Mouse (Mus musculus) layer of hippocampus, adult 6 months (tissue): ENCODE results near the gene Slc22a7. TPM values are rescaled to one million over a fixed set of nuclear protein-coding genes. Genes with fewer than 3 reads are reported as not detected.

ENCODE experiments used
- long read RNA-seq, 2 experiments: library from polyadenylated mRNA; unstranded; transcript quantifications; one replicate each; pipeline ENCODE4 v2.0.0; 2019 to 2020
- polyA plus RNA-seq: library from polyadenylated mRNA; unstranded; fragments of <200 nt; fragmentation: Nextera tagmentation; gene quantifications from 2 replicates; pipeline ENCODE4 v1.2.3, GENCODE M21; 2021

Gene Slc22a7
- polyA plus RNA-seq = 0.26 TPM in 1 of 2 replicates, not detected in the other
- long read RNA-seq, experiment 1 = 0 reads
- long read RNA-seq, experiment 2, partial matches to known transcripts = 1 of 1 reads
- long read RNA-seq, experiment 2, other reads (novel, unspliced or antisense) = 0 of 1 reads

GRCm38 (mm10) chr17:46438298-46438873, at the start of gene Slc22a7:
Slc22a7 (minus strand) TSS chr17:46438457.

GRCm38 (mm10) chr17:46487431-46487830, 49.2 kb upstream of the Slc22a7 start, which contains the start of gene Ttbk1:
Ttbk1 (minus strand) TSS chr17:46487675.

DNA sequence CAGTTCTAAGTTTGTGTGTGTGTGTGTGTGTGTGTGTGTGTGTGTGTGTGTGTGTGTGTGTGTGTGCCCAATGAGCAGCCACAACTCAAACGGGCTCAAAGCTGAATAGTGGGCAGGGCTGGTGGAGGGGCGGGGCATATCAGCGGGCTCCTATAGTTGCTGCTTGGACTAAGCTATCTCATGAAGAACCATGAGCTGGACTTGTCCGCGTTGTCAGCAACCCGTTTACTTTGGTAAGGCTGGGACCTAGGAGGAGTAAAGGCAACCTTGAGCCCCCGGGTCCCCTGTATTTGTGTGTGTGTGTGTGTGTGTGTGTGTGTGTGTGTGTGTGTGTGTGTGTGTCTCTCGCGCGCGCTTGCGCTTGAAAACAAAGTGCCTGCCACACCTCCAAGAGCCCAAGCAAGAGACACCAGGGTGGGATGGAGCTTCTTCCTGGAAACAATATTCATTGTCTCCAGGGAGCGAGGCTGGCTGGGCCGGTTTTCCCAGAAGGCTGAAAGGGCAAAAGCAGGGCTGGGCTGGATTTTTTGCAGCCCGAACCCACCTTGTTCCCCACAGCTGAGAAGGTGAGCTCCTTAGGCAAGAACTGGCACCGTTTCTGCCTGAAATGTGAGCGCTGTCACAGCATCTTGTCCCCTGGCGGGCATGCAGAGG, 9.4 kb downstream of the Slc22a7 start, which contains the start of gene Crip3:
TSS of gene Crip3 (plus strand) at position 166 of the 654 bp plus-strand sequence.

GRCm38 (mm10) chr17:46383294-46384060, 54.8 kb downstream of the Slc22a7 start, which contains the start of gene Zfp318:
Zfp318 (plus strand) TSS chr17:46383731.

Other genes with a start within 250 kb of the Slc22a7 start
- 2.2 and 3.6 TPM in 2 replicates for gene Polh, start 235.8 kb downstream of the Slc22a7 start, polyA plus RNA-seq
- 8.4 and 8.7 TPM in 2 replicates for gene Xpo5, start 235.7 kb downstream of the Slc22a7 start, polyA plus RNA-seq
- gene Polr1c, start 190.4 kb downstream of the Slc22a7 start, polyA plus RNA-seq = 36.0 and 40.2 TPM in 2 replicates
- gene Yipf3, start 190.4 kb downstream of the Slc22a7 start, polyA plus RNA-seq = 178 and 188 TPM in 2 replicates
- gene Lrrc73, start 184.9 kb downstream of the Slc22a7 start, polyA plus RNA-seq = 10.2 and 12.3 TPM in 2 replicates
- gene Tjap1, start 155.4 kb downstream of the Slc22a7 start, polyA plus RNA-seq = 10.8 and 16.4 TPM in 2 replicates
- 5.4 and 8.6 TPM in 2 replicates for gene Dlk2, start 141.0 kb downstream of the Slc22a7 start, polyA plus RNA-seq
- 2.7 and 3.1 TPM in 2 replicates for gene Abcc10, start 110.1 kb downstream of the Slc22a7 start, polyA plus RNA-seq
- gene Zfp318, start 54.7 kb downstream of the Slc22a7 start, polyA plus RNA-seq = 2.5 and 3.3 TPM in 2 replicates
- gene Crip3, start 9.5 kb downstream of the Slc22a7 start, polyA plus RNA-seq = 0.18 TPM in 1 of 2 replicates, not detected in the other
- 4.3 and 5.1 TPM in 2 replicates for gene Ttbk1, start 49.2 kb upstream of the Slc22a7 start, polyA plus RNA-seq
- gene Dnph1, start 58.3 kb upstream of the Slc22a7 start, polyA plus RNA-seq = 11.5 and 12.2 TPM in 2 replicates
- 22.6 and 27.2 TPM in 2 replicates for gene Cul9, start 107.9 kb upstream of the Slc22a7 start, polyA plus RNA-seq
- 2.3 and 3.8 TPM in 2 replicates for gene Srf, start 117.7 kb upstream of the Slc22a7 start, polyA plus RNA-seq
- gene Ptk7, start 191.0 kb upstream of the Slc22a7 start, polyA plus RNA-seq = 1.2 and 1.3 TPM in 2 replicates
- gene Klc4, start 207.6 kb upstream of the Slc22a7 start, polyA plus RNA-seq = 10.7 and 11.1 TPM in 2 replicates
- 103 and 112 TPM in 2 replicates for gene Mrpl2, start 207.8 kb upstream of the Slc22a7 start, polyA plus RNA-seq
- 4.0 and 4.1 TPM in 2 replicates for gene Cul7, start 211.9 kb upstream of the Slc22a7 start, polyA plus RNA-seq
- gene Rrp36, start 235.9 kb upstream of the Slc22a7 start, polyA plus RNA-seq = 20.0 and 20.9 TPM in 2 replicates
- 233 and 236 TPM in 2 replicates for gene Mea1, start 240.3 kb upstream of the Slc22a7 start, polyA plus RNA-seq
- 163 and 190 TPM in 2 replicates for gene Klhdc3, start 242.5 kb upstream of the Slc22a7 start, polyA plus RNA-seq